8 mouse cellular contexts compared by ENCODE assay signal in genomic region chr2:122301921-122302573, GRCm38 (mm10). TPM values are rescaled to one million over a fixed set of nuclear protein-coding genes. Genes with fewer than 3 reads are reported as not detected.
DNase-seq lines count a peak whose midpoint lies in the region; ATAC-seq lines count a peak whose summit lies in the region.

No protein-coding gene starts in this region.

- peak overlapping the region; percentile 74 for H3K4me2 ChIP-seq in heart, embryonic 11.5 days
- H3K4me2 ChIP-seq in hindbrain, embryonic 11.5 days (replicated peaks; ENCODE audit: low read depth, low read length): peak overlapping the region; percentile 61
- H3K4me2 ChIP-seq in midbrain, embryonic 11.5 days: peak overlapping the region; percentile 39

- no peaks in the 10 kb centered on the region for H3K36me3 ChIP-seq in heart, embryonic 11.5 days (ENCODE audit: control insufficient read depth, insufficient read depth, low read length)
- H3K36me3 ChIP-seq in hindbrain, embryonic 11.5 days (ENCODE audit: control insufficient read depth, insufficient read depth, low read length): no peaks in the 10 kb centered on the region
- no peaks in the 10 kb centered on the region for H3K36me3 ChIP-seq in midbrain, embryonic 11.5 days (ENCODE audit: control insufficient read depth, insufficient read depth, low read length)

- H3K4me1 ChIP-seq in heart, embryonic 11.5 days (ENCODE audit: control insufficient read depth, insufficient read depth, low read length): peaks cover 18% of the 10 kb centered on the region
- peaks cover 9% of the 10 kb centered on the region for H3K4me1 ChIP-seq in hindbrain, embryonic 11.5 days (replicated peaks; ENCODE audit: control insufficient read depth, insufficient read depth, low read length)
- H3K4me1 ChIP-seq in midbrain, embryonic 11.5 days (ENCODE audit: control insufficient read depth, insufficient read depth, low read length): peaks cover 21% of the 10 kb centered on the region

- peak overlapping the region; percentile 36 for H3K4me3 ChIP-seq in heart, embryonic 11.5 days (ENCODE audit: low read depth, low read length)
- H3K4me3 ChIP-seq in hindbrain, embryonic 11.5 days (ENCODE audit: low read depth, low read length): peak overlapping the region; percentile 34
- H3K4me3 ChIP-seq in midbrain, embryonic 11.5 days (ENCODE audit: low read depth, low read length): peak overlapping the region; percentile 14

- no peak for DNase-seq in heart, postnatal 36 days
- DNase-seq in MN1 (ENCODE audit: low spot score): peak; percentile 23
- DNase-seq in hindbrain, embryonic 11.5 days (ENCODE audit: low spot score): peak; percentile 49
- DNase-seq in midbrain, embryonic 11.5 days (ENCODE audit: low spot score, missing footprints): peak; percentile 94
- no peak for DNase-seq in thymus, postnatal 0 days (ENCODE audit: low spot score)
- no peak for DNase-seq in ovary, postnatal 36 days (ENCODE audit: low spot score)
- no peak for DNase-seq in layer of hippocampus, postnatal 36 days

- H3K27ac ChIP-seq in heart, embryonic 11.5 days (ENCODE audit: low read depth, low read length): no peak overlapping the region
- no peak overlapping the region for H3K27ac ChIP-seq in hindbrain, embryonic 11.5 days (ENCODE audit: low read depth, low read length)
- no peak overlapping the region for H3K27ac ChIP-seq in midbrain, embryonic 11.5 days (ENCODE audit: low read depth, low read length)

- peaks cover 93% of the 10 kb centered on the region for H3K27me3 ChIP-seq in heart, embryonic 11.5 days (ENCODE audit: control insufficient read depth, insufficient read depth, low read length)
- H3K27me3 ChIP-seq in hindbrain, embryonic 11.5 days (ENCODE audit: control insufficient read depth, insufficient read depth, low read length): peaks cover 57% of the 10 kb centered on the region
- H3K27me3 ChIP-seq in midbrain, embryonic 11.5 days (ENCODE audit: control insufficient read depth, insufficient read depth, low read length): peaks cover 58% of the 10 kb centered on the region

- no peak for ATAC-seq in heart, embryonic 11.5 days (replicated peaks; ENCODE audit: insufficient number of reproducible peaks, low FRiP score, low TSS enrichment)
- no peak for ATAC-seq in hindbrain, embryonic 11.5 days (ENCODE audit: low FRiP score)
- no peak for ATAC-seq in midbrain, embryonic 11.5 days (ENCODE audit: low FRiP score)

- no peak overlapping the region for H3K9ac ChIP-seq in heart, embryonic 11.5 days (ENCODE audit: low read depth, low read length)
- no peak overlapping the region for H3K9ac ChIP-seq in hindbrain, embryonic 11.5 days (ENCODE audit: low read depth, low read length)
- H3K9ac ChIP-seq in midbrain, embryonic 11.5 days (ENCODE audit: low read length): no peak overlapping the region

- no peaks in the 10 kb centered on the region for H3K9me3 ChIP-seq in heart, embryonic 11.5 days (replicated peaks; ENCODE audit: control insufficient read depth, low read length)
- no peaks in the 10 kb centered on the region for H3K9me3 ChIP-seq in hindbrain, embryonic 11.5 days (ENCODE audit: control insufficient read depth, low read length)
- no peaks in the 10 kb centered on the region for H3K9me3 ChIP-seq in midbrain, embryonic 11.5 days (ENCODE audit: control insufficient read depth, low read length)

- 12% methylated on average over 23 of the region's 23 CpGs for WGBS in heart, embryonic 11.5 days (ENCODE audit: insufficient replicate concordance)
- WGBS in hindbrain, embryonic 11.5 days: 9% methylated on average over 23 of the region's 23 CpGs
- 8% methylated on average over 23 of the region's 23 CpGs for WGBS in midbrain, embryonic 11.5 days

- intact Hi-C loops in heart, postnatal 36 days (cut with DNase I): loop anchor here (2.0 to 5.0 kb wide), 3 partner anchors 60 to 230 kb away; no protein-coding TSS in a partner anchor

RNA-seq across cellular contexts. Expression of gene Duoxa2, which starts 3.3 kb away (rescaled TPM):
- polyA plus RNA-seq in heart, embryonic 11.5 days (2014; fragmentation: Nextera tagmentation; extraction: Ambion mirVana): not detected in 2 replicates
- not detected for total RNA-seq in heart, postnatal 36 days (2021)
- polyA plus RNA-seq in hindbrain, embryonic 11.5 days (2014; fragmentation: Nextera tagmentation; extraction: Ambion mirVana): not detected in 2 replicates
- not detected in 2 replicates for polyA plus RNA-seq in midbrain, embryonic 11.5 days (2014; fragmentation: Nextera tagmentation; extraction: Ambion mirVana)
- 0.34 TPM in 1 of 2 replicates, not detected in the other for polyA plus RNA-seq in thymus, postnatal 0 days (2015; fragmentation: Nextera tagmentation; extraction: Ambion mirVana)
- not detected for total RNA-seq in layer of hippocampus, postnatal 36 days (2021)

RNA-seq across cellular contexts. Expression of gene Duox2, which starts 3.8 kb away (rescaled TPM):
- polyA plus RNA-seq in heart, embryonic 11.5 days (2014; fragmentation: Nextera tagmentation; extraction: Ambion mirVana): 0.04 TPM in 1 of 2 replicates, not detected in the other
- under 1 TPM; 0.35 to 0.47 TPM for total RNA-seq in heart, postnatal 36 days (2021)
- not detected in 2 replicates for polyA plus RNA-seq in hindbrain, embryonic 11.5 days (2014; fragmentation: Nextera tagmentation; extraction: Ambion mirVana)
- polyA plus RNA-seq in midbrain, embryonic 11.5 days (2014; fragmentation: Nextera tagmentation; extraction: Ambion mirVana): 0.03 TPM in 1 of 2 replicates, not detected in the other
- 0.30 and 0.61 TPM in 2 replicates for polyA plus RNA-seq in thymus, postnatal 0 days (2015; fragmentation: Nextera tagmentation; extraction: Ambion mirVana)
- under 1 TPM in 1 of 2 experiments, not detected in 1; 0.05 TPM for total RNA-seq in layer of hippocampus, postnatal 36 days (2021)

RNA-seq across cellular contexts. Expression of gene Duoxa1, which starts 11.5 kb away (rescaled TPM):
- not detected in 2 replicates for polyA plus RNA-seq in heart, embryonic 11.5 days (2014; fragmentation: Nextera tagmentation; extraction: Ambion mirVana)
- under 1 TPM in 1 of 2 experiments, not detected in 1; 0.39 TPM for total RNA-seq in heart, postnatal 36 days (2021)
- 0.07 TPM in 1 of 2 replicates, not detected in the other for polyA plus RNA-seq in hindbrain, embryonic 11.5 days (2014; fragmentation: Nextera tagmentation; extraction: Ambion mirVana)
- polyA plus RNA-seq in midbrain, embryonic 11.5 days (2014; fragmentation: Nextera tagmentation; extraction: Ambion mirVana): not detected in 2 replicates
- 2.1 and 2.3 TPM in 2 replicates for polyA plus RNA-seq in thymus, postnatal 0 days (2015; fragmentation: Nextera tagmentation; extraction: Ambion mirVana)
- total RNA-seq in layer of hippocampus, postnatal 36 days (2021): not detected

RNA-seq across cellular contexts. Expression of gene Duox1, which starts 13.4 kb away (rescaled TPM):
- polyA plus RNA-seq in heart, embryonic 11.5 days (2014; fragmentation: Nextera tagmentation; extraction: Ambion mirVana): not detected in 2 replicates
- total RNA-seq in heart, postnatal 36 days (2021): under 1 TPM; 0.17 to 0.27 TPM
- 0.12 TPM in 1 of 2 replicates, not detected in the other for polyA plus RNA-seq in hindbrain, embryonic 11.5 days (2014; fragmentation: Nextera tagmentation; extraction: Ambion mirVana)
- polyA plus RNA-seq in midbrain, embryonic 11.5 days (2014; fragmentation: Nextera tagmentation; extraction: Ambion mirVana): 0.04 TPM in 1 of 2 replicates, not detected in the other
- 0.08 and 0.16 TPM in 2 replicates for polyA plus RNA-seq in thymus, postnatal 0 days (2015; fragmentation: Nextera tagmentation; extraction: Ambion mirVana)
- total RNA-seq in layer of hippocampus, postnatal 36 days (2021): not detected

Comparison
In these comparisons a context has a peak if more than half of its experiments do, and no peak if none do; other contexts are left out.
1. DNase-seq: peak in MN1 (single experiment), hindbrain, embryonic 11.5 days (single experiment) and midbrain, embryonic 11.5 days (single experiment); none in heart, postnatal 36 days (0 of 2), thymus, postnatal 0 days (single experiment), ovary, postnatal 36 days (single experiment) and layer of hippocampus, postnatal 36 days (0 of 2).
2. Peak in every context shown above with its lines, with median percentiles within 50 percentile points of each other: H3K4me2 ChIP-seq and H3K4me3 ChIP-seq.